Mouse (Mus musculus) G1E-ER4 (cell line): ENCODE measurements around the gene Slc16a5. TPM values are rescaled to one million over a fixed set of nuclear protein-coding genes. Genes with fewer than 3 reads are reported as not detected.

Experiments
- GATA1 ChIP-seq: IDR thresholded peaks from one replicate; pipeline ENCODE4 v1.8.0; 2012; ENCODE audit warnings: low read length, inconsistent platforms
- polyA plus RNA-seq: library from polyadenylated mRNA; stranded (reverse); fragments of >175 nt; gene quantifications from 2 replicates; pipeline ENCODE4 v1.2.3, GENCODE M21; 2012

The Slc16a5 gene
- polyA plus RNA-seq, 1 experiment = not detected

DNA sequence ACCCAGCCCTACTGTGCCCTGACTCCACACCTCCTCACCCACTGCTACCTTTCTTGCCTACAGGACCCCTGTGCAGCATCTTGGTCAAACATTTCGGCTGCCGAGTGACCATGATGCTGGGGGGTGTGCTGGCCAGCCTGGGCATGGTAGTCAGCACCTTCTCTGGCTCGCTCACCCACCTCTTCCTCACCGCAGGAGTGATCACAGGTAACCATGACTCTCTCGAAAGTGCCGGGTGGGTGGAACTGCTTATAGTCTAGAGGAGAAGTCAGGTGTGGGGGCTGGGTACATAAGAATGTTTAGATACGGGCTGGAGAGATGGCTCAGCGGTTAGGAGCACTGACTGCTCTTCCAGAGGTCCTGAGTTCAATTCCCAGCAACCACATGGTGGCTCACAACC is 2.6 kb downstream of the Slc16a5 start:
- no peak for TF ChIP-seq GATA1

DNA sequence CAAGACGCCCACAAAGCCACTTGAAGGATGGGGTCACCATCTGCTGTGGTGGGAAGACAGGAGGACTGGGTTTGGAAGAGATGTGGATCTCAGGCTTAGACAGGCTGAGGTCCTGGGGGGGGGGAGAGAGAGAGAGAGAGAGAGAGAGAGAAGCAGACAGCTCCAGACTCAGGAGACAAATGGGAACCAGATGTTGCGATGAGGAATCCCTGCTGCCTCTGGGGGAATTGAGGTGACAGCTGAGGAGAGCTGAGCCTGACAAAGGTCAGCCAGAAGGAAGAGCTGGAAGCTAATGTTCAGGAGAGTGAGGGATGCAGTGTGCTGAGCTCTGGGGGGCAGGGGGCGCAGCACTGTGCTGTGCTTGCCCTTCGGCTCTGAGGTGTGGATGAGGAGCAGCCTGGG is 4.9 kb downstream of the Slc16a5 start:
- TF ChIP-seq GATA1 = no peak

- no peak for TF ChIP-seq GATA1
Observed at GRCm38 (mm10) chr11:115472183-115472582, 9.9 kb downstream of the Slc16a5 start.

GRCm38 (mm10) chr11:115473626-115474275 is 11.5 kb downstream of the Slc16a5 start:
- TF ChIP-seq GATA1 = no peak

DNA sequence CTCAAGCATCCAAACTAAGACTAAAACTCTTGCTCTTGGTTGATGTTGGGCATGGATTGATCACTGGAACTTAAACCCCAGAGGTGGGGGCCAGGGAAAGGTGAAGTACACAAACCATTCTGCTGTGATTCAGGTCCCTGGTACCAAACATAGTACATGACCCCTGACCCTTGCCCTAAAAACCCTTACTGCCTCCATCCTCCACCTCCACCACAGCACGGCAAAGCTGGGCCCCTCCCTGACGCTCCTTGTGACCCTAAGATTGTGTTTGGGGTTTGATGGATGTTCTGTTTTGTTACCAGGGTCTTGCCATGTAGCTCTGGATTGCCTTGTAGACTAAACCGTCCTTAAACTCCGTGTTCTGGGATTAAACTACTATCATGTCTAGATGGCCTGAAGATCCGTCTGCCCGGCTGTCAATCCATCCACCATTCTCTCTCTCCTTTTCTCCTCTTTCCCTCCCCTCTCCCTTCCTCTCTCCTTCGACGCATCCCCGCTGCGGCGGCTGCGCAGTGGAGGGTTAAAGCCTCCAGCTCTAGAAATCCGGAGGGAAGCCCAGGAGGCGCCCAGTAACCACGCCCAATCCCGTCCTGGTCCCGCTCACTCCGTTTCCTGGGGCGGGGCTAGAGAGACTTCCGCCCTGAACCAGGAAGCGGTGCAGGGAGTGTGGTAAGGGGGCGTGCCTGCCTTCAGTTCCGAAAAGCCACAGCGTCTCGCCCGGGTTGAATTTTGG is 12.9 kb downstream of the Slc16a5 start, which contains the start of gene Armc7:
Armc7 (plus strand) TSS at position 643 of the 733 bp plus-strand sequence.
- no peak for TF ChIP-seq GATA1

DNA sequence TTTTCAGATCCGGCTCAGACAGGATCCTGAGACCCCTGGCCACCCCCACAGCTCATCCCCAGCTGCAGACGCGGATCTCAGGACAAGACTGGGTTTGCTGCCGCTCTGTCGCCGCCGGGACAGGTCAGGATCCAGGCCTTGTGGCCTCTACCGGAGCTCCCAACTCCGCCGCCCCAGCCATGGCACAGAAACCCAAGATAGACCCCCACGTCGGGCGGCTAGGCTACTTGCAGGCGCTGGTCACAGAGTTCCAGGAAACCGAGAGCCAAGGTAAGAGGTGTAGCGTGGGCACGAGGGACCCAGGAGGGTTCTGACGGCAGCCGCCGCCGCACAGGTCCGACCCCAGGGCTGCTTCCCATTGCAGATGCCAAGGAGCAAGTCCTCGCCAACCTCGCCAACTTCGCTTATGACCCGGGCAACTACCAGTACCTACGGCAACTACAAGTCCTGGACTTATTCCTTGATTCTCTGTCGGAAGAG is 13.5 kb downstream of the Slc16a5 start:
- TF ChIP-seq GATA1 = no peak

DNA sequence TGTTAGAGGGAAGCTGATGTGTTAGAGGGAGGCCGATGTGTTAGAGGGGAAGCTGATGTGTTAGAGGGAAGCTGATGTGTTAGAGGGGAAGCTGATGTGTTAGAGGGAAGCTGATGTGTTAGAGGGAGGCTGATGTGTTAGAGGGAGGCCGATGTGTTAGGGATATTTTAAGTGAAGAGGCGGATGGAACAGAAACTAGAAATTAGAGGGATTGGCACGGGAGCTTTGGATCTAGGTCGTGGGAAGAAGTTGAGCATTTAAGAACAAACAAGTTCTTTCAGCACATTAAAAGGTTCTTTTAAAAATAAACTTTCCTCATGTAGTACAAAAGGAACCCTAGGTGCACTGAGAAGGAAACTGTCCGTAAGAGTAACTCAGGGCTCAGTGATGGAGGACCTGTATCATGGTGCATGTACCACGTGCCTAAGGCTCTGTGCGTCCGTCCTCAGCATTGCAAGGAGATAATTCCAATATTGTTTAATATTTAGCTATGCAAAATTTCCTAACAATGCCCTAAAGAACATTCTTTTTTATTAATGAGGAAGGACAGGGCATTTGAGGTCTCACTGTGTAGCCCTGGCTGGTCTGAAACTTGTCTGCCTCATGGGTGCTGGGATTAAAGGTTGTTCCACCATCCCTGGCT is 16.1 kb downstream of the Slc16a5 start:
- no peak for TF ChIP-seq GATA1

DNA sequence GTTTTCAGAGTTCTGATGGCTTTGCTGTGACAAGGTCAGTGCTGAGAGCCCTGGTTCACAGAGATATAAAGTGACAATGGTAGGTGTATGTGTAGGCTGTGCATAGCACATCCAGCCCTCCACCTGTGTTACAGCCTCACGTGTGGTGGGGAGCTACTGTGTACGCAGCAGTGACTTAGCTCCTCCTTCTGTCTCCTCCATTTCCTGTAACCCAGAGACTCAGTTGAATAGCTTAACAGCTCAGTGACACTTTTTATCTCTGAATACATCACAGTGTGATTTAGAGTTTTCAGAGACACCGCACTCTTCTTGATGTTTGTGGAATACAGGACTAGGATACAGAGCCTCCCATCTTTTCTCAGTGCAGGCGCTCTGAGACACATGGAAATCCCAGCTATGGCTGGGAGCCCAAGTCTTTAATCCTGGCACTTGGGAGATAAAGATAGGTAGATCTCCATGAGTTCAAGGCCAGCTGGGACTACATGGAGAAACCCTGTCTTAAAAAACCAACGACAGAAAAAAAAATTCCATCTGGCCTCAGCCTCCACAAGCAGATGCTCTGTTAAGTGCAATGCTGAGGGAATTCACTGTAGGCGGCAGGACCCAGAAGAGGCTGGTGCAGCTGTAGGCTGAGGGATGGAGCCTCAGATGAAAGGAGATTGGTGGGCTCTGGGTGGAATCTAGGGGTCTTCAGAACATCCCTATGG is 19.4 kb downstream of the Slc16a5 start:
- no peak for TF ChIP-seq GATA1

GRCm38 (mm10) chr11:115483278-115483677 is 21.0 kb downstream of the Slc16a5 start:
- TF ChIP-seq GATA1 = no peak

DNA sequence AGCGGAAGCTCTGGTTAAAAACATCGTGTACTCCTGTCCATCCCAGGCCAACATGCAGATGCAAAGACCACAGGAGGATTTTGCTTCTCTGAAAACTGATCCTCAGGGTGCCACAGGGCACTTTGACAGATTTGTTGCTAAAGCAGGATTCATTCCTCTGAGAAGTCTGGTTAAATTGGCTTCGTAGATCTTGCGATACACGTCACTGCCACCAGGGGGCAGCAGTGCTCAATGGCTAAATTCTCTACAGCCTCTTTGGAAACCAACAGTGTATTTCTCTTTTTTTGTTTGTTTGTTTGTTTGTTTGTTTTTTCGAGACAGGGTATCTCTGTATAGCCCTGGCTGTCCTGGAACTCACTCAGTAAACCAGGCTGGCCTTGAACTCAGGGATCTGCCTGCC is 21.5 kb downstream of the Slc16a5 start:
- TF ChIP-seq GATA1 = no peak

DNA sequence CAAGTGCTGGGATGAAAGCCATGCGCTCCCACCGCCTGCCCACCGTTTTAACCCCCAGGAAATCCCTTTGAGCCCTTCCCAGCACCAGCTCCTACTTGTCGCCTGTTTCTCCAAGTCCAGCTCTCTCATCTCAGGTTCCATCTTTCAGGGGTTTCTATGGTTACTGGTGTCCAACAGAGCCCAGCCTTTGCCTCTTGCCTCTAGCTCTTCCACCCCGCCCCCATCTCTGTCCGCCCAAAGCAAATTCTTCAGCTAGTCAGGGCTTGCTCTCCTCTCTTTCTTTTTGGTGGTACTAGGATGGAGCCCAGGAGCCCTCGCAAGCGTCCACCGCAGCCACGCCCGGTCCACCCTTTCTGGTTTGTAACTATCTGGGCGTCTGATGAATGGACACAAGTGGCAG is 22.9 kb downstream of the Slc16a5 start:
- no peak for TF ChIP-seq GATA1

GRCm38 (mm10) chr11:115488551-115489104 is 26.4 kb downstream of the Slc16a5 start:
- no peak for TF ChIP-seq GATA1

- no peak for TF ChIP-seq GATA1
Observed at GRCm38 (mm10) chr11:115490441-115491355, 28.4 kb downstream of the Slc16a5 start.

DNA sequence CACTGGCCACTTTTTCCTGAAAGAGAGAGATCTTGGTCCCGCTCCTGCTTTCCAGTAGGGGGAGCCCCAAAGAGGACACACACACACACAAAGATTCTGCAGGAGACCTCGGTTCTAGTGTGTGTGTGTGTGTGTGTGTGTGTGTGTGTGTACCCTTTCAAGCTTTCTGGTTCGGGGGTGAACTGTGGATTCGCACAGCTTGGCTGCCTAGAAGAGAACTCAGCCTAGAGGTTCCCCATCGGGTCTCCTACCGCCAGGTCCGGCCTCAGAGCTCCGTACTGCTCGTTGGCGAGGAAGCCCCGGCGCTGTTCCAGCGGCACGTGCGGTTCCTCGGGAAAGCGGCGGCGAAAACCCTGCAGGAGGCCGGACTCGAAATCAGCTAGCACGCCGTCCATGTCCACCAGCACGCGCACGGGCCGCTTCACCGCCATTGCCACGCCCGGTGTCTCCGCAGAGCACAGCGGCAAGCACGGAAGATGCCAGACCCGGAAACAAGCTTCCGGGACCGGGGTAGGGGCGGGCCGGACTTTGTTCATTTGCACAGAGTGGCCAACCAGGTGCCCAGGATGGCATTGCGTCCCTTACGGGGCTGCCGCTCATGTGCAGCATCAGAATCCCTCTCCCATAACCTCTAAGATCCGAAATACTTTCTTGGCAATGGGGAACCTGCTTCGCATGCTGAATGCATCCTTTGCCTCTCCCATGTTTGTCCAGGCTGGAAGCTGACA is 29.2 kb downstream of the Slc16a5 start, which contains the start of gene Nt5c:
Nt5c (minus strand) TSS at position 507 of the 728 bp plus-strand sequence.
- no peak for TF ChIP-seq GATA1

DNA sequence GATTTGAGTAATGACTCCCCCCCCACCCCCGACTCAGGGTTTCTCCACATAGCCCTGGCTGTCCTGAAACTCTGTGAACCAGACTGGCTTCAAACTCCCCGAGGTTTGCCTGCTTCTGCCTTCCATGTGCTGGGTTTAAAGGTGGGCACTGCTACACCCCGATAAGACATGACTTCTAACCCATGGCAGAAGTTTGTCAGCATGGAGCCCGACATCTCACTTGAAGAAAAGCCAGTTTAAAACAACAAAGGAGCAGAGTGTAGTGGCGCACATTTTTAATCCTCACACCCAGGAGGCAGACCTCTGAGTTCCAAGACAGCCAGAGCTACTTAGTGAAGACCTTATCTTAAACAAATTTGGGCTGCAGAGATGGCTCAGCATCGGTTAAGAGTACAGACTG is 30.1 kb downstream of the Slc16a5 start:
- no peak for TF ChIP-seq GATA1
